Mouse (Mus musculus) embryonic fibroblast, embryonic 13.5 days (primary cell): ENCODE data around the gene Slc17a1.

ENCODE experiments used
- CTCF ChIP-seq: IDR thresholded peaks from 2 replicates; pipeline ENCODE4 v1.5.1; 2011; ENCODE audit warnings: mild to moderate bottlenecking, control low read depth, low read length, moderate library complexity, borderline replicate concordance; ENCODE audit not compliant: insufficient read depth
- POLR2A ChIP-seq: IDR thresholded peaks from 2 replicates; pipeline ENCODE4 v1.6.1; 2011; ENCODE audit warnings: low read depth, mild to moderate bottlenecking, control low read depth, low read length, moderate library complexity

GRCm38 (mm10) chr13:23893269-23893593, 25.7 kb downstream of the Slc17a1 start:
- TF ChIP-seq CTCF (no peak), POLR2A (no peak)
